Mouse (Mus musculus) intestine, embryonic 16.5 days (tissue): ENCODE data around the gene Chrd. TPM values are rescaled to one million over a fixed set of nuclear protein-coding genes. Genes with fewer than 3 reads are reported as not detected.

ENCODE experiments used
- ATAC-seq: fragments of 200-750 bp; cut with Nextera tagmentation; 2 replicates; pipeline ENCODE4 v1.8.0; 2017; ENCODE audit warnings: moderate TSS enrichment, moderate library complexity
- H3K27ac ChIP-seq: fragments of 300-500 bp; sonication (generic); 2 replicates; pipeline ENCODE4 v1.5.1; 2014; ENCODE audit warnings: mild to moderate bottlenecking, low read length
- H3K27me3 ChIP-seq: fragments of 300-500 bp; sonication (generic); replicated peaks from 2 replicates; pipeline ENCODE4 v1.6.1; 2014; ENCODE audit warnings: low read length, control low read depth, mixed read lengths; ENCODE audit not compliant: control insufficient read depth, insufficient read depth
- H3K36me3 ChIP-seq: fragments of 300-500 bp; sonication (generic); 2 replicates; pipeline ENCODE4 v1.6.1; 2014; ENCODE audit warnings: low read length, control low read depth; ENCODE audit not compliant: control insufficient read depth, insufficient read depth
- H3K4me1 ChIP-seq: fragments of 300-500 bp; sonication (generic); 2 replicates; pipeline ENCODE4 v1.6.1; 2014; ENCODE audit warnings: low read length, control low read depth, mixed read lengths; ENCODE audit not compliant: control insufficient read depth, insufficient read depth
- H3K4me2 ChIP-seq: fragments of 300-500 bp; sonication (generic); 2 replicates; pipeline ENCODE4 v1.6.1; 2014; ENCODE audit warnings: low read depth, low read length, control low read depth
- H3K4me3 ChIP-seq: fragments of 300-500 bp; sonication (generic); 2 replicates; pipeline ENCODE4 v1.5.1; 2014; ENCODE audit warnings: mild to moderate bottlenecking, low read length
- H3K9ac ChIP-seq: fragments of 300-500 bp; sonication (generic); 2 replicates; pipeline ENCODE4 v1.6.1; 2014; ENCODE audit warnings: low read depth, low read length
- H3K9me3 ChIP-seq: fragments of 300-500 bp; sonication (generic); 2 replicates; pipeline ENCODE4 v1.6.1; 2016; ENCODE audit warnings: low read length, control low read depth; ENCODE audit not compliant: control insufficient read depth
- WGBS: fragments of 180-500 bp; shearing (Covaris S2); extraction: QIAGEN DNeasy Blood & Tissue Kit; methylation state at CpG from one replicate; pipeline ENCODE4 v1.1.7; 2014; 5-methylcytosine and 5-hydroxymethylcytosine counted together
- polyA plus RNA-seq: library from polyadenylated mRNA; unstranded; fragments of >200 nt; fragmentation: Nextera tagmentation; extraction: Ambion mirVana; gene quantifications from 2 replicates; pipeline ENCODE4 v1.2.1, GENCODE M21; 2015

Gene Chrd
- polyA plus RNA-seq, 1 experiment from 2014 or later: 3.0 TPM

DNA sequence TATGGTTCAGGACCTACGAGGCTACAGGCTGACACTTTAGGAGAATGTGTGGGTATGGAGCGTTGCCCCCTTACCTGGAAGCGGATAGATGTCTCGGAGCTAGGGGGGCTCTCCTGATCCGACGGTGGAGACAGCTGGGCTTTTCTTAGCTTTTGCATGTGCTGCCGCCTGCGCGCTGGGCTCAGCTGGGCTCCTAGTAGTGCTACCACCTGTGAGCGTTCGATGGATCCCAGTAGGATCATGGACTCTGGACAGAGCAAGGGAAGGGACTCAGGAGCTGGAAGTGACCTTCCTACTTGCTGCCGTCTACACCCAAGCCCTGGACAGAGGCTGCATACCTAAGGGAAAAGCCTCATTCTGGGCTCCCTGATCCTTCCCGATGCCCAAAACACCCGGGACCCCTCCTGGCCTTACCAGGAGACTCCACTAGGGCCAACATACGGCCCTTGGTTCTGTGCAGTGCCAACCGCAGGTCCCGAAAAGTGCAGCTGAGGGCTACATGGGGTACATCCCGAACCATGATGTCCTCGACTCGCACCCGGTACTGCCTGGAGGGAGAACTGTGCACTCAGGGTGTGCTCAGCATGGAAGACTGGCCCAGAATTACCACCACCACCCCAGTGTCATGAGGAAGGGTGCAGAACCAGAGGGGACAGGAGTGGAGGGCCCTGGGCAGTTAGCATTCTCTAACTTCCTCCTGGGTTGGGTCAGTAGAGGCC lies 24.5 kb upstream of the Chrd start:
- no peak overlapping the region for H3K4me3 ChIP-seq
- WGBS: 94% methylated on average over 21 of the region's 21 CpGs
- H3K9me3 ChIP-seq: no peaks in the 10 kb centered on the region
- no peaks in the 10 kb centered on the region for H3K4me1 ChIP-seq
- H3K27ac ChIP-seq: no peak overlapping the region
- H3K36me3 ChIP-seq: peaks cover 8% of the 10 kb centered on the region
- H3K27me3 ChIP-seq: no peaks in the 10 kb centered on the region
- no peak for ATAC-seq
- H3K4me2 ChIP-seq: no peak overlapping the region
- no peak overlapping the region for H3K9ac ChIP-seq

DNA sequence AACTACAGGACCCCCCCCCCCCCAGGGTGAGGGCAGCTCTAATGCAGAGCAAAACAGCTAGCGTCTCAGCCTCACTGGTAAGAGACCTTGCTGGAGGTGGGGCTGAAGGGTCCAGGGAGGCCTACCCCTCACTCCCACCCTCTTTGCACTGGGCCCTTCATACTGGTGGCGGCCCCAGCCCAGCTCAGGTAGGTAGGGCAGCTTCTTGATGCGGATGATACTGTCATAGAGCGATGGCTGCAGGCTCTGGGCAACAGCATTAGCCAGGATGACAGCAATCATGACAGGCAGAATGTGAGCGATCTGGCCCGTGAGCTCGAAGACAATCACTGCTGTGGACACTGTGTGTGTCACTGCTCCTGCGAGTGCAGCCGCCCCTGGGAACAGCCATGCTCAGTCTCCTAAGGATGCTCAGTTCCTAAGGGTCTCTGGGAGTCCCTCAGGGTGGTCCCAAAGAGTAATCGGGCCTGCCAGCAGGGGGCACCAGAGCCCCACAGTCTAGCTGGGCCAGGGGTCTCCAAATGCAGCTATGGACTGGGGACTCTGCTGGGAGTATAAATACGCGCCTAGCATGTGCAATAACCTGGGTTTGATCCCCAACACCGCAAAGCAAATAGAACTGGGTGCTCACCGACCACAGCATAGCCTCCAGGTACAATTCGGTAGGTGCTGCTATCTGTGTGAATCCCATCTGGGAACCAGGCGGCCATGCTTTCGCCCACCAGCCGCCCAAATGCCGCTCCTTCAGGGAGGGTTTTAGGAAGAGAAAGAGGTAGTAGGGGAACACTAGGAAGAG lies 23.8 kb upstream of the Chrd start:
- Histone ChIP-seq H3K9me3 (no peaks in the 10 kb centered on the region), H3K4me1 (peaks cover 4% of the 10 kb centered on the region; the same call in 1 of the 2 replicates), H3K36me3 (peaks cover 8% of the 10 kb centered on the region), H3K4me3 (no peak overlapping the region), H3K27me3 (no peaks in the 10 kb centered on the region), H3K4me2 (no peak overlapping the region), H3K27ac (no peak overlapping the region), H3K9ac (no peak overlapping the region)
- ATAC-seq: no peak
- WGBS: 76% methylated on average over 19 of the region's 19 CpGs

DNA sequence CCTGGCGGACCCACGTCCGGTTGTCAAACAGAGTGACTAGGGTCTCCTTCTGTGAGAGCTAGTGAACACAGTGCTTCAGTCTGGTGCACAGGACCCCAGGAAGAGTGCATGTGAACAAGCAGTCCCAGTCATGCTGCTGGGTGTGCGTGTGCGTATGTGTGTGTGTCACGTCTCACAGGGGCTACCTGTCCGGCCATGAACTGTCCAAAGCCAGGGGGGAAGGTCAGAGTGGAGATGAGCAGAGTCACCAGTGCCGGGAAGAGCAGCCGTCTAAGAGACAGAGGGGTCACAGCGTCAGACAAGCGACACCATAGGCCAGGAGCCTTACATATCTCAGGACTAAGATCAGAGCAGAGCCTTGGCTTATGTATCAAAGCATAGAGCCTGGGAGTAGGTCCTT lies 22.6 kb upstream of the Chrd start:
- H3K4me2 ChIP-seq: no peak overlapping the region
- no peak for ATAC-seq
- H3K36me3 ChIP-seq: peaks cover 8% of the 10 kb centered on the region

DNA sequence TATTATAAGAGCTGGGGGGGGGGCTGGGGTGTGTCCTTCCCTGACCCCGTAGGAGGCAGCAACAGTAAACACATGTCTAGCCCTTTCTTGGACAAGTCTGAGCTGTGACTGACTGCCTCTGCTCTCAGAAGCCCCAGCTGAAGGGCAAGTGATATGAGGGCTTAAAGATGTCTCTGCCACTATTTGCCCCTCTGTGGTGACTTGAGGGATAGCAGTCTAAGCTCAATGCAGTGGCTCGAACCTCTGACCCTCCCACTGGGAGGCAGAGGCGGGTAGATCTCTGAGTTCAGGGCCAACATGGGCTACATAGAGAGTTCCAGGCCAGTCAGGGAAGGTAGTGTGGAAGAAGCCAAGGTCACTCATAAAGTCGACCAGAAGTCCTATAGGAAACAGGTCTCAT lies 22.1 kb upstream of the Chrd start:
- no peak overlapping the region for H3K27ac ChIP-seq

More for the DNA sequence above, 22.6 kb upstream of the Chrd start:
- Histone ChIP-seq H3K9ac (no peak overlapping the region), H3K27me3 (no peaks in the 10 kb centered on the region), H3K4me3 (no peak overlapping the region), H3K9me3 (no peaks in the 10 kb centered on the region), H3K27ac (no peak overlapping the region), H3K4me1 (peaks cover 15% of the 10 kb centered on the region)
- WGBS: 92% methylated on average over 11 of the region's 11 CpGs

DNA sequence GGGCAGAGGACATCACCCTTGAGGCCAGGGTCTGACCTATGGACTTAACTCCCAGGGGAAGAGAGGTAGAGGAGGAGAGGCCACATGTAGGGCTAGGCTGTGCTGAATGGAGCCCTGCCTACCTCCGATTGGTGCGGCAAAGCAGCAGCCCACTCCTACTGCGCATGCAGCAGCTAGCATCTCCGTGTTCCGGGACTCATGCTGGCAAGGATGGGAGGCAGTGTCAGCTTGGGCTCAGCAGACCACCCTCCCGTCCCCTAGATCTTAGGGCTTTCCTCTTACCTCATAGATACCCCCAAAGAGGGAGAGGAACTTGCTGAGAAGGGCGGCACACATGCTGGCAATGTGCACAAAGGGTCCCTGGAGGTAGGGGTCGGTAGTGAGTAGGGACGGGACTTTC lies 20.7 kb upstream of the Chrd start:
- no peak overlapping the region for H3K9ac ChIP-seq
- WGBS: 84% methylated on average over 9 of the region's 9 CpGs
- ATAC-seq: no peak
- no peaks in the 10 kb centered on the region for H3K27me3 ChIP-seq
- H3K36me3 ChIP-seq: peaks cover 8% of the 10 kb centered on the region
- H3K4me3 ChIP-seq: no peak overlapping the region
- no peaks in the 10 kb centered on the region for H3K9me3 ChIP-seq
- no peak overlapping the region for H3K4me2 ChIP-seq
- H3K4me1 ChIP-seq: peaks cover 15% of the 10 kb centered on the region
- H3K27ac ChIP-seq: no peak overlapping the region

More for the DNA sequence above, 22.1 kb upstream of the Chrd start:
- Histone ChIP-seq H3K9ac (no peak overlapping the region), H3K4me2 (no peak overlapping the region), H3K27me3 (no peaks in the 10 kb centered on the region), H3K4me1 (peaks cover 15% of the 10 kb centered on the region), H3K4me3 (no peak overlapping the region), H3K36me3 (peaks cover 8% of the 10 kb centered on the region), H3K9me3 (no peaks in the 10 kb centered on the region)
- ATAC-seq: no peak
- WGBS: 85% methylated on average over 4 of the region's 4 CpGs

DNA sequence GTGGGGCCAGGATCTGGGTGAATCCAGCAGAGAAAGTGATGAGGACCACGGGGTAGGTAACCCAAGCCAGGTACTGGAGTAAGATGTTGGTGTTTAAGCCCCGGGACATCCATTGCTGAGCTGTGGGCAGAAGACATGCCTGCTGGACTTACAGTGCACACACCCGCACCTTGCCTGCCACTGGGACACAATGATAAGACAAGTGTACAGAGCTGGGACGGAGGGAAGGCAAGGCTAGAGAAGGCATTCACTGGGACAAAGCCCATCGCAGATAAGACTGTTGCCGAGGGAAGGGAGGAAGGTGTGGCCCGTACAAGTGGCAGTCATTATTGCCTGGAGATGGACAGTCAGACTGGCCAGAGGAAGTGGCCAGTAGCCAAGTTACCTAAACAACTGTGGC lies 20.0 kb upstream of the Chrd start:
- no peak for ATAC-seq
- Histone ChIP-seq H3K4me1 (peaks cover 15% of the 10 kb centered on the region), H3K27ac (no peak overlapping the region), H3K4me3 (no peak overlapping the region), H3K27me3 (no peaks in the 10 kb centered on the region), H3K36me3 (peaks cover 6% of the 10 kb centered on the region), H3K4me2 (no peak overlapping the region), H3K9me3 (no peaks in the 10 kb centered on the region), H3K9ac (no peak overlapping the region)
- 76% methylated on average over 7 of the region's 7 CpGs for WGBS

DNA sequence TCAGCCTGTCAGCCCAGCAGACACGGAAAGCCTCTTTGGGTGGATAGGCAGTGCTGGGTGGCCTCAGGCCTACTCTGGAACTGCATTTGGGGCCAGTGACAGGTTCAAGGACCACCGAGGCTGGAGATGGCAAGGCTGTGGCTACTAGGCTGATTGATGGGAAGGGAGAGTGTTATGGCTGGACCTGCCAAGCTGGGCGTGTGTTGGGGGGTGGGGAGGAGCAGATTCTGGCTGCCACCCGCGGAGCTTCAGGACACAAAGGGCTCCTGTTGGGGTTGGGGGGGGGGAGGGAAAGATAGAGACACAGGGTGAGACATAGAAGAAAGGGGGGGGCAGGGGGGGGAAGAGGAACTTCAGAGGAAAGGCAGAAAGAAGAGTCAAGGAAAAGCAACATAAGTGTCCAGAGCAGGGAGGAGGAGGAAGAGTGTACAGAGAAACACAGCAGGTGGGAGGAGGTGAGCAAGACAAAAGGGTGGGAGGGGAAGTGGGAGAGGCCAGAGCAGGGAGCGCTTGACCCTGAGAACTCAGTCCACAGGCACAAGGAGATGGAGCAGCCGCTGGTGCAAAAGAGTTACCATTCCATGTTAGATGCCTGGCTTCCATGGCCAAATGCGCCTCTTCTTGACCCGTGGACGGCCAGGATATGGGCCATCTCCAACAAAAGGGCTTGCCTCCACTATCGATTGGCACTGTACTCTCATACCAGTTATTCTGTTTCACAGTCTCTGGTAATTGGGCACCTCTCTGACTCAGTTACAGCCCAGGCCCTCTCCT lies 18.4 kb upstream of the Chrd start:
- no peak overlapping the region; the same call in 1 of the 2 replicates for H3K27ac ChIP-seq
- no peak for ATAC-seq
- 44% methylated on average over 11 of the region's 11 CpGs for WGBS
- peak overlapping the region; percentile 74 for H3K4me3 ChIP-seq
- peaks cover 20% of the 10 kb centered on the region for H3K4me1 ChIP-seq
- H3K9ac ChIP-seq: peak overlapping the region; percentile 84; the same call in 1 of the 2 replicates
- H3K9me3 ChIP-seq: no peaks in the 10 kb centered on the region
- peak overlapping the region; percentile 91 for H3K4me2 ChIP-seq
- no peaks in the 10 kb centered on the region for H3K27me3 ChIP-seq
- peaks cover 3% of the 10 kb centered on the region; the same call in 1 of the 2 replicates for H3K36me3 ChIP-seq

DNA sequence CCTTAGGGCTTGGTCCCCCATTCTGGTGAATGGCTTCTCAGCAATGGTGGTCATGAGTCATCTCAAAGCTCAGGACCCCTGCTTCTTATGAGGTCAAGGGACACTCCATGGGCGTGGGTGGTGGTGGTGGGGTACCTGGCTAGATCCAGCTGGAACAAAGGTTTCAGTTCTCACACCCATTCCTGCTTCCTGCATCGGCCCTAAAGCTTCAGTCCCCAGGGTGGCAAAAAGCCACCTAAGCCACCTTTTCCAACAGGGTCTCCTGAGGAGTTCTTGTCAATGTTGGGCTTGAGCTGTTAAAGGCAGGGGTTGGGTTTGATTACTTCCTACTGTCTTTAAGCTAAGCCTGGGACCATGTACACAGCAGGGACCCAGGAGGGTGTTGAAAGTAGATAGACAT lies 17.8 kb upstream of the Chrd start:
- H3K4me3 ChIP-seq: peak overlapping the region; percentile 74
- 0 out of 2 replicates have a peak overlapping the region, but pooled peaks have one; percentile 12 for H3K27ac ChIP-seq
- no peaks in the 10 kb centered on the region for H3K27me3 ChIP-seq
- WGBS: 50% methylated on average over 2 of the region's 2 CpGs
- peak overlapping the region; percentile 91 for H3K4me2 ChIP-seq
- no peaks in the 10 kb centered on the region for H3K9me3 ChIP-seq
- no peak for ATAC-seq
- peaks cover 3% of the 10 kb centered on the region; the same call in 1 of the 2 replicates for H3K36me3 ChIP-seq
- H3K9ac ChIP-seq: peak overlapping the region; percentile 84
- H3K4me1 ChIP-seq: peaks cover 20% of the 10 kb centered on the region

DNA sequence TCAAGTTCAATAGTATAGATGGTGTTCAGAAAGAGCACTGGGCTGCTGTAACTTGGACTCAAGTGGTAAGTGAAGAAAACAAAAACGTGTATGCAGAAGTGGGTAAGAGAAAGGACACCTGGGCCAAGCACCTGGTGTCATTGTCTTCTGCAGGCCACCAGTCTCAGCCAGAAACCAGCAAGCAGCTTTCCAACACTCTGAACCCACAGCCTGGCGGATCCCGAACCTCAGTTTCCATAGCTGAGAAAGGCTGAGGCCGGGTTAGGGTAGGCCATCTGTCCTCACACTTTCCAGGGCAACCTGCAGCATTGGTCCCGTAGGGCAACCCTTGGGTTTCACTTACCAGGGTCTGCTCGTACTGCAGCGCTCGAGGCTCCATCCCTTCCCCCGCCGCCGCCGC lies 17.4 kb upstream of the Chrd start:
- H3K9me3 ChIP-seq: no peaks in the 10 kb centered on the region
- peak overlapping the region; percentile 84 for H3K9ac ChIP-seq
- peaks cover 3% of the 10 kb centered on the region; the same call in 1 of the 2 replicates for H3K36me3 ChIP-seq
- 1% methylated on average over 12 of the region's 12 CpGs for WGBS
- H3K27ac ChIP-seq: peak overlapping the region; percentile 99
- no peaks in the 10 kb centered on the region for H3K27me3 ChIP-seq
- H3K4me3 ChIP-seq: peak overlapping the region; percentile 74
- peaks cover 20% of the 10 kb centered on the region for H3K4me1 ChIP-seq
- ATAC-seq: no peak
- H3K4me2 ChIP-seq: peak overlapping the region; percentile 91
